Mouse (Mus musculus): ENCODE data around the gene BC048671. TPM values are rescaled to one million over a fixed set of nuclear protein-coding genes. Genes with fewer than 3 reads are reported as not detected.
A peak's percentile ranks its signal among the peaks of the same experiment; 100 is the strongest.

BC048671 gene
- polyA plus RNA-seq (2015; fragmentation: Nextera tagmentation; extraction: Ambion mirVana): not detected in 2 replicates

DNA sequence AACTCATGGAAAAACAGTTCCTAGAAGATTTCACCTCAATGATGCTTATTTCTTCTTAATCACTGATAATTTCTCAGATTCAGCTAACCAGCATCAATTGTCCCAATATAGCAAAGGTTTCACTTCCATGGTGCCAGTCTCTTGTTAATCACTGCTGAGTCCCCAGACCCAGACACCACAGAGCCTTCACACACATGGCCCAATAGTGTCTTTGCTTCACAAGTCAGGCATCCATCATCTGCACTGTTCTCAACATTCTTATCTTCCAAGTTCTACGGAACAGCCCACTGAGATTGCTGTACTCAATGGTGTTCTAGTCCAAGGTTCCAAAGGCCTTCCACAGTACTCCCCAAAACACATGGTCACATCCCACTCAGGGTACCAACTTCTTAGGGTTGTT lies at the start of gene BC048671:
Gene BC048671, plus strand, starts transcription at position 301 of the 400 bp plus-strand sequence.
- ATAC-seq (ENCODE audit: insufficient read depth, low FRiP score): no peak
- Histone ChIP-seq H3K4me2 (ENCODE audit: low read depth, low read length) (no peak within 1 kb of the TSS), H3K9ac (ENCODE audit: low read length) (no peak within 1 kb of the TSS), H3K36me3 (ENCODE audit: control insufficient read depth, insufficient read depth, low read length) (no peaks in the 10 kb centered on the region), H3K4me3 (replicated peaks; ENCODE audit: low read length) (no peak within 1 kb of the TSS), H3K27me3 (ENCODE audit: control insufficient read depth, insufficient read depth, low read length) (no peaks in the 10 kb centered on the region), H3K4me1 (ENCODE audit: control insufficient read depth, insufficient read depth, low read length) (no peaks in the 10 kb centered on the region), H3K9me3 (replicated peaks; ENCODE audit: control insufficient read depth, low read length) (no peaks in the 10 kb centered on the region), H3K27ac (ENCODE audit: low read length) (no peak within 1 kb of the TSS)
- WGBS: 86% methylated on average over 1 of the region's 1 CpGs

DNA sequence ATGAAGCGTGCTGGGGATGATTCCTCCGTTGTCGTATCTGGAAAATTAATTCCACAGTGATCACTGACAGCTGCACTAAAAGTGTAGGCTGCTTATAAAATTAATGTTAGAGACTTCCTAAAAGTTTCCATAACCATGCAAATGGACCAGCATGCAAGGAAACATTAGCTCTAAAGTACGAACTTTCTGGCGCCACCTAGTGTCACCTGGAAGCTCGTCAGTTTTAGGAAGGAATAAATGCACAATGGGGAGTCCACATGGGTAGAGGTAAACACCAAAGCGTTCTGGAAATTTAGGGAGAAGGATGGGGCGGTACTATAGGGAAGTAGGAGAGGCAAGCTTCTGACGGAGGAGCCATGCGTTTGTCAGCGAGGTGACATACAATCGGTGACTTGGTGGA lies 12.8 kb upstream of the BC048671 start:
- Histone ChIP-seq H3K4me2 (ENCODE audit: low read depth, low read length) (no peak overlapping the region), H3K27me3 (ENCODE audit: control insufficient read depth, insufficient read depth, low read length) (no peaks in the 10 kb centered on the region), H3K9me3 (replicated peaks; ENCODE audit: control insufficient read depth, low read length) (no peaks in the 10 kb centered on the region), H3K27ac (ENCODE audit: low read length) (no peak overlapping the region), H3K4me3 (replicated peaks; ENCODE audit: low read length) (no peak overlapping the region), H3K9ac (ENCODE audit: low read length) (no peak overlapping the region), H3K4me1 (ENCODE audit: control insufficient read depth, insufficient read depth, low read length) (no peaks in the 10 kb centered on the region), H3K36me3 (ENCODE audit: control insufficient read depth, insufficient read depth, low read length) (no peaks in the 10 kb centered on the region)
- no peak for ATAC-seq (ENCODE audit: insufficient read depth, low FRiP score)
- WGBS: 54% methylated on average over 12 of the region's 12 CpGs

DNA sequence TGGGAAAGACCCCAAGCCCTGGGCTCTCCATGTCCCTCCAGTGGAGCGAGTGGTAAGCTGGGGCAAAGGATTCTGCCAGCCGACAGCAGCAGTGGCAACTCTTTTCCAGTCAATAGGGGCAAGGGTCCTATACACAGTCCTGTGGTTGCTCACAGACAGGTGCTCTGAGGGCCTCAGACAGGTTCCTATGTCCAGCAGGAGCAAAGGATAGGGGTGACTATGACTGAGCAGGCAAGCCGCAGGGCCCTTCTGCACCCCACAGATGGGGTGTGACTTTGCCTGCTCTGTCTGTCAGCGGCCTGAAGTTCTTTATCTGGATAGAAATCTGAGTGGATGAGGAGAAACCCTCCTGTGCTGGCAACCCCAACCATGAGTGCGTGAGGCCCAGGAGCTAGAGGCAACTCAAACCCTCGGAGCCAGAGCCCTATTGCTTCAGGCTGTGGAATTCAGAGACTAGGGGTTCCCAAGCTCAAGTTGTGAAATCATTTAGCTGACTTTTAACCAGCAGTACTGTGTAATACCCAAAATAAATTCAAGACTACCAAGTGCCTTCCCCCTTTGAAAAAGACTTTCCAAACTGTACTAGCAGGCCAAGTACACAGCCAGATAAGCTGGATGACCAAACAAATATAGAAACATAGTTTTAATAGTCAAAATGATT lies 5.4 kb downstream of the BC048671 start:
- no peaks in the 10 kb centered on the region for H3K27me3 ChIP-seq (ENCODE audit: control insufficient read depth, insufficient read depth, low read length)
- H3K9me3 ChIP-seq (replicated peaks; ENCODE audit: control insufficient read depth, low read length): no peaks in the 10 kb centered on the region
- H3K4me1 ChIP-seq (ENCODE audit: control insufficient read depth, insufficient read depth, low read length): no peaks in the 10 kb centered on the region
- ATAC-seq (ENCODE audit: insufficient read depth, low FRiP score): no peak
- no peak overlapping the region for H3K4me2 ChIP-seq (ENCODE audit: low read depth, low read length)
- H3K4me3 ChIP-seq (replicated peaks; ENCODE audit: low read length): no peak overlapping the region
- no peak overlapping the region for H3K9ac ChIP-seq (ENCODE audit: low read length)
- H3K27ac ChIP-seq (ENCODE audit: low read length): no peak overlapping the region
- H3K36me3 ChIP-seq (ENCODE audit: control insufficient read depth, insufficient read depth, low read length): no peaks in the 10 kb centered on the region
- WGBS: 78% methylated on average over 6 of the region's 6 CpGs

DNA sequence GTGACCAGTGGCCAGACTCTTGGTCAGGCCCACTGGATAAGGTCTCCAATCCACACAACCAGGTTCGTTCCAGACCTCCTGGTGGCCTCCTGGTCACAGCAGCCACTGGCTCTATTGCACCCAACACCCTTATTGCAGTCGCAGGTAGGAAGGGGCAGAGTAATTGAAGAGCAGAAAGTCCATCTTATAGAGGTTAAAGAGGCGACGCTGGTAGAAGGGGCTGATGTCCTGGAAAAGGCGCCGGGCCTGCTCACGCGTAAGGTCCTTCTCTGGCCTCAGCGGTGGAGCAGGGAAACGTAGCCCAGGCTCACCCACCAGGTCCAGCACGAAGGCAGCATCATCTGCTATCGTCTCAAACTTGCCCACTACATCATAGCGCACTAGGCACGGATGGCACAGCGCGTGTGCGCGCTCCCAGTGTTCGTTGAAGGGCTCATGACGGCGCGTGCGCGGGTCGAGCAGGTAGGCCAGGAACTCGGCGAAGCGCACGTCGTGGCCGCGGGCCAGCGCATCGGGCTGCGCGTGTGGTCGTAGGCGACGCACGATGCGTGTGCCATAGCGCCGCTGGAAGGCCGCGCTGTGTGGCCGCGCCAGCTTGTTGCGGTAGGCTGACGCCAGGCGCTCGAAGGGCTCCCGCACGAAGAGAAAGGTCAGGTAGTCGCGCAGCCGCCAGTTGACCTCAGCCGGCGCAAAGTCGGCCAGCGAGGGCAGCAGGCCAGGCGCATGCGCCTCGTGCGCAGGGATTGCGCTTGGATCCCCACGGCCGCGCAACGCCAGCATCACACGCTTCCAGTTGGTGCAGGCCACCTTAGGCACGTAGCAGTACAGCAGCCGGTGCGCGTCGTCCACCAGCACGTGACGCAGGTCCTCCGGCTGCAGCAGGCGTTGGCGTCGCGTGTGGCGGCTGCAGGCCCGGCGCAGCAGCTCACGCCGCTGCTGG lies 8.1 kb downstream of the BC048671 start:
- no peak for ATAC-seq (ENCODE audit: insufficient read depth, low FRiP score)

DNA sequence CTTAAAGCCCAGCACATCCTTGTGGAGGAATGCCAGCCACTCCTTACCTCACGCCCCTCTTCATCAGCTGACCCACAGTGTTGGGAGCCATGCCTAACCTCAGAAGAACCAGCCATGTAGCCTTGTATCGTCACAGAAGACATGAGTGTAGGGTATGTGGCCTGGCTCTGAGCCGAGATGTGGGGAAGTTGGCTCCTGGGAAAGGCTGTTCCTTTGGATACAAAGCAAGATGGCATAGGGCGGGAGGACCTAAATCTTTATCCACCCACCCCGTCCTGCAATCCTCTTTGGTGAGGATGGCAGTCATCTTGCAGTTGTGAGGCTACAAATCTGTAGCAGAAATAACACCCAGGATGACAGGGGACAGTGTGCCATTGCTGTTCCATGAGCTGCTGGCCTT lies 14.9 kb downstream of the BC048671 start:
- Histone ChIP-seq H3K9me3 (replicated peaks; ENCODE audit: control insufficient read depth, low read length) (no peaks in the 10 kb centered on the region), H3K36me3 (ENCODE audit: control insufficient read depth, insufficient read depth, low read length) (no peaks in the 10 kb centered on the region), H3K4me2 (ENCODE audit: low read depth, low read length) (no peak overlapping the region), H3K27me3 (ENCODE audit: control insufficient read depth, insufficient read depth, low read length) (no peaks in the 10 kb centered on the region), H3K9ac (ENCODE audit: low read length) (no peak overlapping the region), H3K27ac (ENCODE audit: low read length) (no peak overlapping the region), H3K4me3 (replicated peaks; ENCODE audit: low read length) (no peak overlapping the region), H3K4me1 (ENCODE audit: control insufficient read depth, insufficient read depth, low read length) (no peaks in the 10 kb centered on the region)
- WGBS: 84% methylated on average over 5 of the region's 5 CpGs
- no peak for ATAC-seq (ENCODE audit: insufficient read depth, low FRiP score)

More for the DNA sequence above, 8.1 kb downstream of the BC048671 start:
- H3K4me1 ChIP-seq (ENCODE audit: control insufficient read depth, insufficient read depth, low read length): no peaks in the 10 kb centered on the region
- 81% methylated on average over 87 of the region's 87 CpGs for WGBS
- H3K4me2 ChIP-seq (ENCODE audit: low read depth, low read length): no peak overlapping the region
- no peak overlapping the region for H3K4me3 ChIP-seq (replicated peaks; ENCODE audit: low read length)
- no peak overlapping the region for H3K9ac ChIP-seq (ENCODE audit: low read length)
- H3K9me3 ChIP-seq (replicated peaks; ENCODE audit: control insufficient read depth, low read length): no peaks in the 10 kb centered on the region
- H3K27me3 ChIP-seq (ENCODE audit: control insufficient read depth, insufficient read depth, low read length): no peaks in the 10 kb centered on the region
- no peaks in the 10 kb centered on the region for H3K36me3 ChIP-seq (ENCODE audit: control insufficient read depth, insufficient read depth, low read length)
- H3K27ac ChIP-seq (ENCODE audit: low read length): no peak overlapping the region

DNA sequence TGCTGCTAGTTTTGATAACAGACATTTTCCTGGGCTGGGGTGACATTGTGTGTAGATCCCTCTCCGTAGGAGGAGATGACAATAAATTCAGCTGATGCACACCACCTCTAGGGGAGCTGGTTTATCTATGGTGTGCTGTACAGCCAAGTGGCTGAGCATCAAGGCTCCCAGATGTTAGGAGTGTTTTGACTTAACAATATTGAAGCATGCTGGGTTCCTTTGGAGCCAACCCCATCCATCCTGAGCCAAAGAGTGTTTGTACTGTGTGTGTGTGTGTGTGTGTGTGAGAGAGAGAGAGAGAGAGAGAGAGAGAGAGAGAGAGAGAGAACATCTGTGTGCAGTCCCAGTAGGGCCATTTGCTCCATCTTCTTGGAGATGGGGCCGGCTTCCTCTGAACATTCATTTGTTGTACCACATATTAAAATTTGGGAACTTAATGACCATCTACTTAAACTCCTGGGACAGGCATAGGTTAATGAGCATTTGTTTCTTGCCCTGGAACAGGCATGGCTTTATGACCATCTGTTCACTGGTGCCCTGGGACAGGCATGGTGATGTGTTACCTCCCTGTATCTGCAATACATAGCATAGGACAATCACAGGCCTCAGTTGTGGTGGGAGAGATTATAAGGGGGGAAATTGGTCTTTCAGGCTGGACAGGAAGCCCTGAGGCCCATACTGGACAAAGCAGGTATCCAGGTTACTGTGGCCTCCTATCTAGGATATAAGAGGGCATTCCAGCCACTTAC lies 16.7 kb downstream of the BC048671 start:
- WGBS: 76% methylated on average over 2 of the region's 2 CpGs
- no peak overlapping the region for H3K4me3 ChIP-seq (replicated peaks; ENCODE audit: low read length)
- no peaks in the 10 kb centered on the region for H3K27me3 ChIP-seq (ENCODE audit: control insufficient read depth, insufficient read depth, low read length)

DNA sequence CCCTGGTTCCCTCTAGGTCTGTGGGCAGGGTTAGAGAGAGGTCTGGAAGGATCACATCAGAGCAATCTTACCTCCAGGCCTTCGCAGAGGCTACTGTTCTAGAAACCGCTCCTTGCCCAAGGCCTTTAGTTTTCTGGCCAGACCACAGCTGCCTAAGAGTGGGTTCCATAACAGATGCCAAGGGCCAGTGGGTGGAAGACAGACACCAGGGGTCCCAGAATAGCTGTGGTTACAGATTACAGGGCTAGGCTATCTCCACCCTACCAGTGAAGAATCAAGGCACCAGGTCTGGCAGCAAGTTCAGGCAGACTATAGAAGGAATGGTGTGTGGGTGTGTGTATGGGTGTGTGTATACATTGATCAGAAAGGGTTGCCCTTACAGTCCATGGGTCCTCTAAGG lies 18.0 kb downstream of the BC048671 start:
- H3K4me1 ChIP-seq (ENCODE audit: control insufficient read depth, insufficient read depth, low read length): no peaks in the 10 kb centered on the region
- no peak for ATAC-seq (ENCODE audit: insufficient read depth, low FRiP score)
- no peak overlapping the region for H3K4me3 ChIP-seq (replicated peaks; ENCODE audit: low read length)
- no peaks in the 10 kb centered on the region for H3K9me3 ChIP-seq (replicated peaks; ENCODE audit: control insufficient read depth, low read length)
- no peaks in the 10 kb centered on the region for H3K36me3 ChIP-seq (ENCODE audit: control insufficient read depth, insufficient read depth, low read length)
- H3K4me2 ChIP-seq (ENCODE audit: low read depth, low read length): no peak overlapping the region
- H3K27ac ChIP-seq (ENCODE audit: low read length): no peak overlapping the region
- 97% methylated on average over 2 of the region's 2 CpGs for WGBS
- H3K9ac ChIP-seq (ENCODE audit: low read length): no peak overlapping the region
- no peaks in the 10 kb centered on the region for H3K27me3 ChIP-seq (ENCODE audit: control insufficient read depth, insufficient read depth, low read length)

More for the DNA sequence above, 16.7 kb downstream of the BC048671 start:
- Histone ChIP-seq H3K36me3 (ENCODE audit: control insufficient read depth, insufficient read depth, low read length) (no peaks in the 10 kb centered on the region), H3K9ac (ENCODE audit: low read length) (no peak overlapping the region), H3K4me1 (ENCODE audit: control insufficient read depth, insufficient read depth, low read length) (no peaks in the 10 kb centered on the region), H3K4me2 (ENCODE audit: low read depth, low read length) (no peak overlapping the region), H3K9me3 (replicated peaks; ENCODE audit: control insufficient read depth, low read length) (no peaks in the 10 kb centered on the region), H3K27ac (ENCODE audit: low read length) (no peak overlapping the region)
- ATAC-seq (ENCODE audit: insufficient read depth, low FRiP score): no peak

DNA sequence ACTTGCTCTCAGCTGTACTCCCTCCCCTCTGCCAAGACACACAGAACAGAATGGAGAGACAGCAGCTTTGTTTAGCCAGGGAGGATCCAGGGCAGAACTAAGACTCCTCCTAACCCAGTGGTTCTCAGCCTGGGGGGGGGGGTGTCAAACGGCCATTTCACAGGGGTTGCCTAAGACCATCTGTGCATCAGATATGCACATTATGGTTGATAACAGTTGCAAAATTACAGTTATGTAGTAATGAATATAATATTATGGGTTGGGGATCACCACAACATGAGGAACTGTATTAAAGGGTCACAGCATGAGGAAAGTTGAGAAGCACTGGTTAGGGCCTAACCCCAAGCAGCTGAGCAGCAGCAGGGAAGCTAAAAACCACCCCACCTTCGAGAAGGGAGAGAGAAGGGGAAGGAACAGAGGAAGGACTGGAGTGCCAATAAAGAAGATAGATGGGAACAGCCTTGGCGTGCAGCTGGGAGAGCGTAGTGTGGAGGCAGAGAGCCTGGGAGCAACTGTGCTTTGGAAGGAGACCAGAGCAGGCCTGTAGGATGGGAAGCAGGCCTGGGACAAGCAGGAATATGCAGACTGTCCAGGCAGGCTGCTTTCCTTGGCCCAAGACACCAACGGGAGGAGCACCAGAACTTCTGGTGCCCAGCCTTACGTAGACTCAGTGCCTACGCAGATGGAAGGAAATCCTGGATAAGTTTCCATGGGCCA lies 18.6 kb downstream of the BC048671 start:
- H3K4me3 ChIP-seq (replicated peaks; ENCODE audit: low read length): no peak overlapping the region
- H3K4me1 ChIP-seq (ENCODE audit: control insufficient read depth, insufficient read depth, low read length): no peaks in the 10 kb centered on the region
- H3K9me3 ChIP-seq (replicated peaks; ENCODE audit: control insufficient read depth, low read length): no peaks in the 10 kb centered on the region
- H3K27ac ChIP-seq (ENCODE audit: low read length): 0 out of 2 replicates have a peak overlapping the region, but pooled peaks have one; percentile 4
- no peaks in the 10 kb centered on the region for H3K36me3 ChIP-seq (ENCODE audit: control insufficient read depth, insufficient read depth, low read length)
- 0 out of 2 replicates have a peak, but pooled peaks have one; percentile 14 for ATAC-seq (ENCODE audit: insufficient read depth, low FRiP score)
- H3K4me2 ChIP-seq (ENCODE audit: low read depth, low read length): no peak overlapping the region
- H3K27me3 ChIP-seq (ENCODE audit: control insufficient read depth, insufficient read depth, low read length): no peaks in the 10 kb centered on the region
- 61% methylated on average over 7 of the region's 7 CpGs for WGBS
- no peak overlapping the region for H3K9ac ChIP-seq (ENCODE audit: low read length)

Measured in stomach, embryonic 16.5 days (tissue).